Mouse (Mus musculus): ENCODE results near the gene Olfr557. TPM values are rescaled to one million over a fixed set of nuclear protein-coding genes. Genes with fewer than 3 reads are reported as not detected.

The Olfr557 gene
- total RNA-seq (2021) = not detected
- long read RNA-seq, experiment 1 = 0 reads
- long read RNA-seq, experiment 2 = 0 reads

DNA sequence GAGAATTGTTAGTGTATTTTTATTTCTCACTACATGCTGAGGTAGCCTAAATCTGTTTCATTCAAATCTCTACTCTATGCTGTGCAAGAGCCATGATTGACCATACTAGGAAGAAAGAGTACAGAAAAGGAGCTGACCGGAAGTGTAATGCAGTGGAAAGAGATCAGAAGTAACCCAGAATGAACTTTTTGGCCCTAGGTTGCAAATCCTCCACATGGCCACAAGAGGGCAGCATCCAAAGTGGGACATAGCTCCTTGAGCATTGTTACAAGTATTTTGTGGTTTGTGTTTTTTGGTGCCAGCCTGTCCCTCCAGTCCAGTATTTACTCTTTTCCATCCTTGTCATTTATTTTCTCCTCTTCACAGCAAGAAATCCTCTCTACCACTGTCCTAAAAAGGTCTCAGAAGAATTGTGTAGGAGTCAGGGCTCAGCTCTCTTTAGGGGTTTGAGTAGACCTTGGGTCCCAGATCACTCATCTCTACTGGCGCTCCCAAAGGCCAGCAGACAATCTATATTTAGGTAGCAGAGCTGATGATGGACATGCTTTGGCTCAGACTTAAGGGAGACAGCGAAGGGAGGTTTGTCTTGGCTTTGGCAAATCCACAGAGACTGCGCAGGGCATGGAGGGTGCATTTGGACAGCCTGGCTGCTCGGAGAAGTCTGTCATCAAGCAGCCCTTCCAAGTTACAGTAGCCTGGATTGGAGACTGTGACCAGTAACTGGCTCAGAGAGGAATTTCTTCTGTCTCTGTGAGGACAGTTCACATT, at the start of gene Olfr557:
Gene Olfr557, plus strand, starts transcription at position 553 of the 768 bp plus-strand sequence.
- DNase-seq (ENCODE audit: low spot score in 2 of 2) = no peak

DNA sequence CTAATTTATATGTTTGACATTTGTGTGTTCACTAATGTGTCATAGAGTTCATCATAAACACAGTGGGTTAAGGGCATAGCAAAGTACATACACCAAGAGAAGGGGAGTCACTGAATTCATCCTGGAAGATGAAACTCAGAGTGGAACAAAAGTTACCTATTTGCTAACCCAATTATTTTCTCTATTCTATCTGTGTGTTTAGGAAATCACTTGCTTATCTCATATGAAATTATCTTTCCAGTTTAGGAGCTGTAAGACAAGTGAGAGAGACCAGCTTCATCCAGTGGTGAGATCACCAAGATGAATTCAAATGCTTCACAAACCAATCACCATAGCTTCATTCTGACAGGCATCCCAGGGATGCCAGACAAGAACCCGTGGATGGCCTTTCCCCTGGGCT, 37.2 kb upstream of the Olfr557 start, which contains the start of gene Olfr555:
Gene Olfr555, plus strand, starts transcription at position 301 of the 400 bp plus-strand sequence.
- no peak for DNase-seq (ENCODE audit: low spot score in 2 of 2)

DNA sequence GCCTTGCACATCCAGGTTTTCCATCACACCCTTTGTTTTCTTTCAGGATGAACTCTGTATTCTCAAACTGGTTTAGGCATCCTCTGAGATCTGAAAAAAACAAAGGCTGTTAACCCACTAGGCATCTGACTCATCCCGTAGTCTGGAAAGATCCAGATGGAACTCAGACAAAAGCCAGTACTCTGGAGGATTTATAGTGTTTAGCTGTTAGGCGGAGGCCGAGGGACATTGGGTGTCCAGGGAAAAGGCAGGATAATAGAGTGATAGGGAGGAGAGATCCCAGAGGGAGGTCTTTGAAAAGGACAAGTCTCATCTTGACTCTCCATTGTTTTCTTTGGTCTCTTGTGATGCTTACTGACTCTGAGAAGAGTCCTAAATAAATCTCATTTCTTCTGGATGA, 31.1 kb upstream of the Olfr557 start, which contains the start of gene Olfr556:
Gene Olfr556, plus strand, starts transcription at position 301 of the 400 bp plus-strand sequence.
- DNase-seq (ENCODE audit: low spot score in 2 of 2) = no peak

DNA sequence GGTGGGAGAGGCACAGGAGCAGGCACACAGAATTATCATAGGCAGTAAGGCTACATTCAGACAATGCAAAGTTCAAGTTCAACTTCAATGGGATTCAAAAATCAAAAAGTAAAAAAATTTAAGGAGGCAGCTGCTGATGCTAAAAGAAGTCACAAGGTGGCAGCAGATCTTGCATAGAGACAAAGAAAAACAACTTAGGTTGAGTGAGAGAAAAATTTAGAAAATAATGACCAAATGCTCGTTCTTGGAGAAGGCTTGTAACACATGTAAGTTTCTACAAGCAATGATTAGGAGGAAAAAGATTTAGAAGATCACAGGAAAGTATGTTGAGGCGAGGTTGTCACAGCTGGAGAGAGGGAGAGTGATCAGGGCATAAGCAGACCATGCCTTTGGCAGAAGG, 30.3 kb upstream of the Olfr557 start:
- DNase-seq (ENCODE audit: low spot score in 2 of 2) = no peak

DNA sequence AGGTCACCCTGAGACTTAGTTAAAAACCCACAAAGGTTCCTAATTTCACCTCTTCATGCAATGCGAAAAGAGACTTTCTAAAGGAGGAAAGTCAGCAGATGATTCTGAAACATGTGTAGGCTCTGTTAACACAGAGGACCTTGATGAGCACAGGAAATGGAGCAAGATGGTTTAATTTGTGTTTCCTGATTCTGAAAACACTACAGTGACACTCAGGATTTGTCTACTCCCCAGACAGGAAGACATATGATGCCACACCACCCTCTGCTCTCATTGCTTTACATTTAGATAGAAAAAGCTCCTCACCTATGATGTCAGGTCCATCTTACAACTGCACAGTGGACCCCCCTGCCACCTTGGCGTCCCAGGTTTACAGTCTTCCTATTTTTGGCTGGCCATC, 19.5 kb upstream of the Olfr557 start:
- DNase-seq (ENCODE audit: low spot score in 2 of 2) = no peak

DNA sequence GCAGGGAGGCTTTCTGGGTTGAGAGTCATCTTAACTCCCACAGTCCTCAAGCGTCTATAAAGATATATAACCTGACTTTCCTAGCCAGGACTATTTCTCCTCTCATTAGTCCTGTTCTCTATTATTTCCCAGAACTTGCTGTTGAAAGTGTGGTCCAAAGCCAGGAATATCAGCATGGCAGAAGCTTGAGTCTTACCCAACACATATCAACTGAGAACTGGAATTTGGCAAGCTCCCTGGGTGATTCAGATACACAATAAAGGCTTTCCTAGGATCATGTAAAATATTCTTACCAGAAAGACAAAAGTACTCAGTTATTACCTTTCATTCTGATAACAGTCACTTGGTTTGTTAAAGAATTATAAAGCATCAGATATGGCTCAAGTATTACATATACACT, 13.8 kb upstream of the Olfr557 start:
- DNase-seq (ENCODE audit: low spot score in 2 of 2) = no peak

DNA sequence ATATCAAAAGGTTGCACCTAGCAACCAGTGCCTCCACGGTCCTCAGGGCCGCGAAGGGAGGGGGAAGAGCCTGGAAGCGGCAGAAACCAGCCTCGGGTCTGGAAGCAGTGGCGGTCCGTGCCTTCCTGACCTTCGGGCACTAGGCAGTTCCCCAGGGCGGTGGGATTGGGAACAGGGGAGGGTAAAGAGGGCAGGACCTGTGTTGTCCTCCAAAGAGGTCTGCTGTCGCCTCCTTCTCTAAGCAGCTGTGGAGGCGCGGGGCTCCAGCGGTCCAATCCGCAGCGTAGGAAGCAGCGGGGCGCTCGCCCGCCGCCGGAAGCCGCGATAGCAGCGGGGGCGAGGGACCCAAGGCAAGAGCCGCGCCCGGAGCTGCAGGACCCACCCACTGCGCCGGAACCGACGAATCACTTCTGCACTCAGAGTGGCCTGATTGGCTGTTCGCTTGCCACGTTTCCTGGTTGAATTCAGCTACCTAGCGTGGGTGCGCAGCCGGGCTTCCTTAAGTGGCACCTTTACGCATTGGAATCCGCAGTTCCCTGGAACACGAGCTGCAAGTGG, 8.7 kb upstream of the Olfr557 start, which contains the start of gene Trim68:
Gene Trim68, minus strand, starts transcription at position 384 of the 558 bp plus-strand sequence.
- peak; percentile 63 to 79 for DNase-seq (ENCODE audit: low spot score in 2 of 2)

DNA sequence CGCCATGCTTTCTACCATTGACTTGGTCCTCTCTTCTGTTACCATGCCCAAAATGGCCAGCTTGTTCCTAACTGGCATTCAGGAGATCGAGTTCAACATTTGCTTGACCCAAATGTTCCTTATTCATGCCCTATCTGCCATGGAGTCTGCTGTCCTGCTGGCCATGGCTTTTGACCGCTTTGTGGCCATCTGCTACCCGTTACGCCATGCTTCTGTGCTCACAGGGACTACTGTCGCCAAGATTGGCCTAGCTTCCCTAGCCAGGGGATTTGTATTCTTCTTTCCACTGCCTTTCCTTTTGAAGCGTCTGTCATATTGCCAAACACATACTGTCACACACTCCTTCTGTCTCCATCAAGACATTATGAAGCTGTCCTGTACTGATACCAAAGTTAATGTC, 2.8 kb downstream of the Olfr557 start:
- no peak for DNase-seq (ENCODE audit: low spot score in 2 of 2)

DNA sequence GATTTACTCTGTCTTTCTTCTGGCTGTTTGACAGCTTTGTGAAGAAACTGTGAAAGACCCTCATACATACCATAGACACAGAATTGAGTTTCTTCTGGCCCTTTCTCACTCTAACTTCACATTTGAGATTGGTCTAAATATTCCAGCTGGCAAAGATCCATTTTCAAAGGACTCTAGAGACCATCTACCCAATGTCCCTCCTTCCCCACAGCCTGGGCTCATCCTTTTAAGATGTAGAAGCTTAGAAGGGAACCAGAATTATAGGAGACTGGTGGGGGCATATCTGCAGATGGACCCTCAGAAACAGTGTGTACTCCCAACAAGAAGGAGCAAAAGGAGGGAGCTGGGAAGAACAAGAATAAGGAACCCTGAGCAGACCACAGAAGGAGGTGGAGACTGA, 6.2 kb downstream of the Olfr557 start, which contains the start of gene Olfr558:
Gene Olfr558, plus strand, starts transcription at position 301 of the 400 bp plus-strand sequence.
- no peak for DNase-seq (ENCODE audit: low spot score in 2 of 2)

DNA sequence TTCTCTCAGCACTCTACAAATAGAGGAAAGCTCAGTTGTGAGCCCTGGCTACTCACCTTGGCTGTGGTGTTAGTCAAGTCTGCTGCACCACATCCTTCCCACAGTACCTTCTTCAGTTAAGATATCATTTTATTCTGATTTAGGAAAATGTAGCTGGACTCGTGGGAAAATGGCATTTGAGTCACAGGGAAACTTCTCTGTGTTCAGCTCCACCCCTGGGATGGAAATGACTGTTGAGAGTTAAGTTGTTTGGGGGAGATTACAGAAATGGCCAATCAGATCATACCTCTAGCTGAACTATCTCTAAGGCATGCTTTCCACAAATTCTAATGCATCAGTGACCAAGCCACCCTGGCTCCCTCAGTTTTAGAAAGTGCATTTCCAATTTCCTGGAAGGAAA, 23.3 kb downstream of the Olfr557 start, which contains the start of gene Olfr33:
Gene Olfr33, minus strand, starts transcription at position 101 of the 400 bp plus-strand sequence.
- DNase-seq (ENCODE audit: low spot score in 2 of 2) = no peak

DNA sequence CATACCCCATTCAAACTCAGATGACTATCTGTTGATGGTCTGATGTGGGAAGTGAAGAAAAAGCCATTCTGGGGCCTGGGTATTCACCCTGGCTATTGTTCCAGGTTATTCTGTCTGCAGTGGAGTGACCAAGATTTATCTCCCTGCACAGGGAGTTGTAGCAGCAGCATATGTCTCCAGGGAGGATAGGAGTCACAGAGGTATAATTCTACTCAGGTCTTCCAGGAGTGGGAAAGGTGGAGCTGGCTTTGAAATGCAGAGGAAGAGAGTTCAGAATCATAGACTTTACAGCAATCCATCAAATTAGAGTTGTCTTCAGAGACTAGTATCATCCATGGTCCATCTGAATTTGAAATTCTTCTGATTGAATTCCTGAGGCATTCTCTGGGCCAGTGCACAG, 31.7 kb downstream of the Olfr557 start, which contains the start of gene Olfr559:
Gene Olfr559, minus strand, starts transcription at position 101 of the 400 bp plus-strand sequence.
- no peak for DNase-seq (ENCODE audit: low spot score in 2 of 2)

DNA sequence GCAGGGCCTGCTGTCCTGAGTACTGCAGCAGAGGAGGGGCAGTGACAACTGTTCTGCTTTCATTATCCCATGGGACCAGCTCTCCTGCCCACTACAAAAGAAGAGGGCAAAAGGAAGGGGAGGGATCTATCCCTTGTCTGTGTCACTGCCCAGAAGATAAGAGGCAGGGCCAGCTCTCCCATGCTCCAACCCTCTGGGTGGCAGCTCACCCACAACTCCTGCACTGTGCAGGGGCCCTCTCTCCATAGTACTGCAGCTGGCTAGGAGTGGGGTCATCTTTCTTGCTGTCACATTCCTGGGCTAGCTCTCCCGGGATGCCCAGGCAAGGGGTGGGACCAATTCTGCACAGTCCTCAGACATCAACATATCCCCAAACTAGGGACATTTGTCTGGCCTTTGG, 38.1 kb downstream of the Olfr557 start:
- DNase-seq (ENCODE audit: low spot score in 2 of 2) = no peak

DNA sequence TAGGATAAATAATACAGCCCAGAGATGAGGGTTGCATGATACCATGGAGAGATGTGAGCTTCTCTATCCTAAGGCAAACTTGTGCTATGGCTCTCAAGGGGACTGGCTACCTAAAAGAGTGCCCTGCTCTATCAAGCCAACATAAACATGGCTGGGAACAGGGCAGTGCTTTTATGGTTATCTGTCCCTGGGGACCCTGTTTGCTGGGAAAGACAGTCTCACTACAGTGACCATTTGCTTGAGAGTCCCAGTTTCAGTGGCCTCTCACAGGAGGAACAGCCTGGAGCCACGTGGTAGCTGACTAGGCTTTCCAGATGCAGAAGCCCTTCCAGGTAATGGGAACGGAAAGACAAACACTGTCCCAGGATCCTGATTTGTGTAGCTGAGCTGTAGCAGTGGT, 42.0 kb downstream of the Olfr557 start:
- DNase-seq (ENCODE audit: low spot score in 2 of 2) = no peak

Other genes with a start within 250 kb of the Olfr557 start
- not detected for gene Olfr543, start 214.2 kb upstream of the Olfr557 start, total RNA-seq (2021)
- not detected for gene Olfr544, start 207.6 kb upstream of the Olfr557 start, total RNA-seq (2021)
- not detected for gene Olfr545, start 196.3 kb upstream of the Olfr557 start, total RNA-seq (2021)
- not detected for gene Olfr547, start 161.2 kb upstream of the Olfr557 start, total RNA-seq (2021)
- gene Olfr548-ps1, start 155.0 kb upstream of the Olfr557 start, total RNA-seq (2021) = not detected
- not detected for gene Olfr549, start 146.0 kb upstream of the Olfr557 start, total RNA-seq (2021)
- gene Trim21, start 130.4 kb upstream of the Olfr557 start, total RNA-seq (2021) = 10 to 100 TPM; 21.2 to 21.9 TPM
- gene Olfr550, start 124.5 kb upstream of the Olfr557 start, total RNA-seq (2021) = not detected
- gene Olfr551, start 104.0 kb upstream of the Olfr557 start, total RNA-seq (2021) = not detected
- gene Olfr552, start 98.1 kb upstream of the Olfr557 start, total RNA-seq (2021) = under 1 TPM in 1 of 2 experiments, not detected in 1; 0.08 TPM
- gene Olfr553, start 77.7 kb upstream of the Olfr557 start, total RNA-seq (2021) = not detected
- not detected for gene Olfr554, start 57.5 kb upstream of the Olfr557 start, total RNA-seq (2021)
- gene Olfr555, start 37.1 kb upstream of the Olfr557 start, total RNA-seq (2021) = not detected
- not detected for gene Olfr556, start 31.0 kb upstream of the Olfr557 start, total RNA-seq (2021)
- 10 to 100 TPM; 16.0 to 20.2 TPM for gene Trim68, start 8.6 kb upstream of the Olfr557 start, total RNA-seq (2021)
- gene Olfr558, start 6.3 kb downstream of the Olfr557 start, total RNA-seq (2021) = under 1 TPM; 0.54 to 0.62 TPM
- not detected for gene Olfr33, start 23.2 kb downstream of the Olfr557 start, total RNA-seq (2021)
- not detected for gene Olfr559, start 31.6 kb downstream of the Olfr557 start, total RNA-seq (2021)
- gene Olfr560, start 63.5 kb downstream of the Olfr557 start, total RNA-seq (2021) = not detected
- gene Olfr78, start 63.6 kb downstream of the Olfr557 start, total RNA-seq (2021) = 1 to 10 TPM; 1.1 to 1.9 TPM
- gene Olfr561, start 75.3 kb downstream of the Olfr557 start, total RNA-seq (2021) = not detected
- not detected for gene Olfr564, start 107.6 kb downstream of the Olfr557 start, total RNA-seq (2021)
- not detected for gene Olfr566, start 162.9 kb downstream of the Olfr557 start, total RNA-seq (2021)
- gene Olfr568, start 181.2 kb downstream of the Olfr557 start, total RNA-seq (2021) = not detected
- not detected for gene Olfr569, start 195.0 kb downstream of the Olfr557 start, total RNA-seq (2021)
- not detected for gene Olfr570, start 198.7 kb downstream of the Olfr557 start, total RNA-seq (2021)
- not detected for gene Olfr571, start 221.6 kb downstream of the Olfr557 start, total RNA-seq (2021)
- not detected for gene Olfr572, start 228.5 kb downstream of the Olfr557 start, total RNA-seq (2021)
- not detected for gene Olfr573-ps1, start 246.7 kb downstream of the Olfr557 start, total RNA-seq (2021)

Measured in adrenal gland, postnatal 4 days (tissue).